Mouse (Mus musculus): Measurements from ENCODE around the gene Atp5h.

The Atp5h gene

DNA sequence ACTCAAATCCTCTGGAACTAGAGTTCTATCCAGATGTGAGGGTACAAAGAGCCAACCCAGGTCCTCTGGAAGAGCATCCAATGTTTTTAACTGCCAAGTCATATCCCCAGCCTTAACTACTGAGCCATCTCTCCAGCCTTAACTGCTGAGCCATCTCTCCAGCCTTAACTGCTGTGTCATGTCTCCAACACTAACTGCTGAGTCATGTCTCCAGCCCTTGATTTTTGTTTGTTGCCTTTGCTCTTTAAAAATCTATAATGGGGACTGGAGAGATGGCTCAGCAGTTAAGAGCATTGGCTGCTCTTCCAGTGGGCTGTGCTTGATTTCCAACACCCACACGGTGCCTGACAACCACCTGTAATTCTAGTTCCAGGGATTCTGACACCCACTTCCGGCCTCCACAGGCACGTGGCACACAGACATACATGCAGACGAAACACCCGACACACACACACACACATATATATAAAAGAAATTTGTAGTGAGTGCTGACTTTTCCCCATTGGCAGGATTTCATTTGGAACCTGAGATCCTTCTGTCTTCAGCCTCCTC lies 17.9 kb upstream of the Atp5h start:
- DNase-seq (ENCODE audit: low spot score), result no peak

DNA sequence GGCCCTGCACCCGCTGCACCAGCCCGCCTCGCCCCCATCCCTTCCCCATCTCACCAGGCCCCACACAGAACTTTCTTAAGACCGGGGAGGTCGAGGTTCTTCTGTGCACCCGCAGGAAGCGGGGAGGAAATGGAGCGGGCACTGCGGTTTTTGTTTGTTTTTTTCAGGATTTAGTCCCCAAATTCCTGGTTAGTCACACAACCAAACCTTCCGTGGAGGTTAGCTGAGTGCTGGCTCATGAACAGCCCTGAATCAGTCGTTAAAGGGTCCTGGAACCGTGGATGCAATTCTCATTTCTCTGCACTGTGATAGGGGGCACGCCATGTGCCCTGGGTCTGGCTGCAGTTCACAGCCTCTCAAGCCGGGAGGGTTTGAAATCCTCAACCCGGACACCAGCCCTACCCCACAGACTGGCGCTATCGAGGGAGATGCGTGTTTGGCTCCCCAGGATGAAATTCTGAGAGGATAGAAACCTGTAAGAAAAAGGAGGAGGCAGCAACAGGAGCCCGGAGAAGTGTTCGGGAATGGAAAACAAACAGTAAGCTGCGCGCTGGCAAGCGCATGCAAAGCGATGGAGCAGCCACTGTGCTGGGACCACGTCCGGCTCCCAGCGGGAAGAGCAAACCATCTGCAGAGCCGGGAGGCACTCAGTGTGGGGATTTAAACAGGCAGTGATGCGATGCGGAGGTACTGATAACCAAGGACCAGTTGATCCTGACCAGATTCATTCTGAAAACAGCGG lies 16.0 kb upstream of the Atp5h start:
- peak; percentile 53 for DNase-seq (ENCODE audit: low spot score)

DNA sequence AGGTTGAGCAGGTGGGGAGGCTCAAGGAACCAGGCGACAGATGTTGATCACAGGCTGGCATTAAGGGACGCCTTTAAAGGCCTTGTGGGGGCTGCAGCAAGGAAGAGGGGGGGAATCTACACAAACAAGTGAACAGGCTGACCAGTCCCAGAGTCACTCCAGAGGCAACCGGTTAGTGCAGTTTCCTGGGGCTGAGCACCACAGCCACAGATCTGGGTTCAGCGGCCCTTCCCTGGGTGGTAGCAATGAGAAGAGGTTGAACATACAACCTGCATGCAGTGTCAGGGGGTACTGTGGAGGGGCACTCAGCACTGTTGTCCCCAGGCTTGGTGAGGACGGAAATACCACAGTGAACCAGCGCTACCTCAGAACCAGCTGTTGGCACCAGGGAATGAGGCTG lies 13.6 kb upstream of the Atp5h start:
- DNase-seq (ENCODE audit: low spot score), result no peak

DNA sequence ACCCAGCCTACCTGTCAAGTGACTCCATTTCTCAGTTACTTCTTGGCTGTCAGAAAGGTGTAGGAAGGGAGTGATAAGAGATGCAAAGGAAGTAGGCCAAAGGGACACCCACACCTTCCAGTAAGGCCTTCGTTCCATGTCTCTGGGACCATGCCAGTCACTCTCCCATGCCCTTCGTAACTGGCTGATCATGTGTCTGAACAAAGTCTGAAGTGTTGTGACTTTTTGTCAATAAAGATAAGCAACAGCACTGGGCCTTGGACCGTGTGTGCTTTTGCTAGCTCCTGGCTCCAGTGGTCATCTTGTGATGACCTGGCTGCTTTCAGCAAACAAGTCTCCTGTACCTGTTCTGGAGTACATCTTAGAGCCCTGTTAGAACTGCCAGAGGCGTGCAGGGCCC lies 13.1 kb upstream of the Atp5h start:
- DNase-seq (ENCODE audit: low spot score), result no peak

DNA sequence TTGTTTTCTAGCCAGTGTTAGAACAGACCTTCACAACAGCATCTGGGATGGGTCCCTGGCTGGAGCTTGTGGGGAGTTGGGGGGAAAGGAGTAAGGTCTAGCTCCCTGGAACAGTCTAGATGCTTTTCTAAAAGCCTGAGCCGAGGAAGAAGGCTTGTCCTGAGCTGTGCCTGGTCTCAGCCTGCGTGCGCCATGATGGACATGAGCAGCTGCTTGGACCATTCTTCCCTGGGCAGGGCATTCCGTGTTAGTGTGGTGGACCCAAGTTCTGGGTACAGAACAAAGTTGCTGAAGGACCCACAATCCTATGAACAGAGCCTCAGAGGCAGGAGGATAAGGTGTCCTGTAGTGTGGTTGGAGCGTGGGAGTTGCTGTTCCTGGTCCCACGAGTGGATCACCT lies 10.8 kb upstream of the Atp5h start:
- DNase-seq (ENCODE audit: low spot score), result no peak

DNA sequence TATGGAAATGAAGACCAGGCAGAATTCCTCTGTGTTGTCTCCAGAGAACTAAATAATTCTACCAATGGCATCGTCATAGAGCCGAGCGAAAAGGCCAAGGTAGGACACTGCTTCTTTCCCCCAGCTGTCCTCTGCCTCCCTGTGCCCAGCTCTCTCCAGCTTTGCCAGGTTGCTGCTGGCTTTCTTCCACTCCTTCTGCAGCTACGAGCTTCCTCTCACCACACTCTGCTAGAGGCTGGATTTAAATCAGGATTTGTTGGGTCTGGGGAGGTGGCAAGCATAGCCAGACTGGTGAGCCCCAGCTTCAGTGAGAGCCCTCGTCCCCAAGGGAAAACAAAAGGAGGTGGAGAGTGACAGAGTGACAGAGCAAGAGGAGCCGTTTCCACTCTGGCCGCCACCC lies 9.5 kb upstream of the Atp5h start:
- DNase-seq (ENCODE audit: low spot score), result no peak

DNA sequence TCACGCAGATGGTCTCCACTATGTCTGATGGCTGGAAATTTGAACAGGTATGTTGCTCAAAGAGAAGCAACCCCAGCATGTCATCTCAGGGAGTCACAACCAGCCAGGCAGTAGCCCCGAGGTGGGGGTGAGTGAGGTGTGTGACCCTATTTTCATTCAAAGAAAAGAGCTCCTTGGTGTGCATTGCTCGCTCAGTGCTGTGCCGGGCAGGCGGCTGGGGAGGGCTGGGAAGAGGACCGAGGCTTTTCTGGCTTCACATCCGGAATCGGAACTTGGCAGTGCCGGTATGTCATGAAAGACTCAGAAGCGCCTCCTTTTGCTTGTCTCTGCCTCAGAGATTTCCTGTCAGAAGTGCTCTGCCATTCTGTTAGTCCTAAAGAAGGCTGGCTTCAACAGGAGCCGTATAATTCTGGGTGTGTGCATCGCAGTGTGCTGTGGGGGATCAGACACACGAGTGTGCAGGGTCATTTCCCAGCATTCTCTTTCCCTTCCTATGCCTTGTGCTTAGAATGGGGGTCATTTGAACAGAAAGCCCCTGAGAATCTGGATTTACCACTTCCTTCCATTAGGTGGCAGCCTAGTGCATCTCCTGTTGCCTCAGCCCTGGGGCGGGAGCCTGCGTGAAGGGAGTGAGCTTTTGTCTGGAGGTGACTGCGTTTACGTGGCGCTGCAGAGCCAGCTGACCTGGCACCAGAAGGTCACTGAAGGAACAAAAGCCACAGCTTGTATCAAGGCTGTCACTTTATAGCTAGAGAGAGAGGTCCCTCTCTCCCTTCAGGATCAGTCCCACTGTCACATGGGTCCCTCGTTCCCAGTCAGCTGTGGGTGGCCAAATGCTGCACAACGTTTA lies 7.9 kb upstream of the Atp5h start:
- peak; percentile 93 for DNase-seq (ENCODE audit: low spot score)

DNA sequence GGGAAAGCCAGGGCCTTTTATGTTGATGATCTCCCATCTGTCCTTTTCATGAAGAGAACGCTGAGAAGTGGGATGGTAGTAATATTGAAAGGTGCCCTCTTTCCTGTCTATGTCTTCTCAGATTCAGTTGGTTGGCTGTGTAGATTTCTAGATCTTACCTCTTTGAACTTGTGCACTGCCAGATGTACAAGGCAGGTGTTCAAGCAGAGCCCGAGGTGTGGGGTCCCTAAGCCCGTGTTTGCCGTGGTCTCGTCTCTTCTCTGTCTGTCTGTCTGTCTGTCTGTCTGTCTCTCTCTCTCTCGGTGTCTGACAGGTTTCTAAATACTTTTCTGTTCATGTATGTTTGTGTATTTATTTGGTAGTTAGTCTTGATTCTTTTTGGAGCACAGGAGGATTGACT lies 5.9 kb upstream of the Atp5h start:
- no peak for DNase-seq (ENCODE audit: low spot score)

DNA sequence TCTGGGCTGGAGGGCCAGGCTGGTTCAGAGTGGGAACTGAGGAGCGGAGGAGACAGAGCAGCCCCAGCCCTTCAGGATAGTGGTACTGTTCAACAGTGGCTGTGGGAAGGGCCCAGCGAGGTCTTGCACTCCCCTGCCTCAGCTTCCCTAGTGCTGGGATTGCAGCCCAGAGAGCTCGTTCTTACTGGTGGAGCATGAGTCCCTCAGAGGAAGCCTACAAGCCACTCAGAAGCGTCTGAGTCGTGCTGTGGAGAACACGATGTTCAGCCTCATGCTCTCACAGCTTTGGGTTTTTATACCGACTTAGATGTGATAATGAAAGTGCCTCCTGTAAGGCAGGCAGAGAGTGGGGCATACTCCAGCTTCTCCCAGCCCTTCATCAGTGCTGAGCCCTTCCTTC lies 4.9 kb upstream of the Atp5h start:
- DNase-seq (ENCODE audit: low spot score), result no peak

DNA sequence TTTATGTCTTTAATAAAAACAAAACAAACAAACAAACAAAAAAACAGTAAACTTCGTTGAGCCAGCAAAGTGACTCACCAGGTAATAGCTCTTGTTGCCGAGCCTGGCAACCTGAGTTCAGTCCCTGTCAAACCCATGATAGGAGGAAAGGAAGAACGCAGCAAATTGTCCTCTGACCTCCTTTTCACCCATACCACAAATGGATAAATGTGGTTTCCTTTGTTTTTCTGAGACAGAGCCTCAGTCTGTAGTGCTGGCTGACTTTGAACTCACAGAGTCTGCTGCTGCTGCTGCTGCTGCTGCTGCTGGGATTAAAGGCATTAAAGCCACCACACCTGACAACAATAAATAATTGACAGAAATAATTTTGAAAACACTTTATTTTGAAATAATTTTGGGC lies 3.3 kb upstream of the Atp5h start:
- DNase-seq (ENCODE audit: low spot score), result no peak

DNA sequence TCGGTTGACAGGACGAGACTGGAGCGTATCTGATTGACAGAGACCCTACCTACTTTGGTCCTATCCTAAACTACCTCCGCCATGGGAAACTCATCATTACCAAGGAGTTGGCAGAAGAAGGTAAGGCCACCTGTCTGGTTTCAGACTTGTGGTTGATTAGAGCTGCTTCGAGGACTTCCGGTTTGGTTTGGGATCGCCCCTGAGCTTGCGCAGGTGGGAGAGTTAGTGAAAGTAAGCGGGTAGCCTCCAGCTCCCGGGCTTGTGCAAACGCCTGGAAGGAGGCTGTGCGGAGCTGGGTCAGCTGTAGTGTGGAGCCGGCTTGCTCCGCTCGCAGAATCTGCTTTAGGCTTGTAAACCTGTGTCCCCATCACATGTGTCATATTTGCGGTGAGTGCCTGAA lies 2.2 kb upstream of the Atp5h start:
- no peak for DNase-seq (ENCODE audit: low spot score)

DNA sequence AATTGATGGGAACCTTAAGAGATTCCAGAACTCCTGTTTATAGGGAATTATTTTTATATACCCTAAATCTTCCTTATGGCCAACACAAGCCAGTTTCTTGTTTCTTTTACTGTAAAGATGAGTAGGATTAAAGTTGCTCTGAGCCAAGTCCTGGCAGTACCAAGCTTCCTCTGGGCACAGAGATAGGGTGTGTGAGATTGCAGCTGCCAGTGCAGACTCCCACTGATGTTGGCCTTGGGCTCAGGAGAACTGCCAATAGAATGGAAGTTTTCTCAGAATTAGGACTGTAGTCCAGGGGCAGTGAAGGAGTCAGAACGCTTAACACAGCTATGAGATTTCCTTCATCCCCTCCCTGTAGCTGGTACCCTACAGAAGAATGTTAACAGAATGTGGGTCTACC lies 1.6 kb upstream of the Atp5h start:
- DNase-seq (ENCODE audit: low spot score), result no peak

DNA sequence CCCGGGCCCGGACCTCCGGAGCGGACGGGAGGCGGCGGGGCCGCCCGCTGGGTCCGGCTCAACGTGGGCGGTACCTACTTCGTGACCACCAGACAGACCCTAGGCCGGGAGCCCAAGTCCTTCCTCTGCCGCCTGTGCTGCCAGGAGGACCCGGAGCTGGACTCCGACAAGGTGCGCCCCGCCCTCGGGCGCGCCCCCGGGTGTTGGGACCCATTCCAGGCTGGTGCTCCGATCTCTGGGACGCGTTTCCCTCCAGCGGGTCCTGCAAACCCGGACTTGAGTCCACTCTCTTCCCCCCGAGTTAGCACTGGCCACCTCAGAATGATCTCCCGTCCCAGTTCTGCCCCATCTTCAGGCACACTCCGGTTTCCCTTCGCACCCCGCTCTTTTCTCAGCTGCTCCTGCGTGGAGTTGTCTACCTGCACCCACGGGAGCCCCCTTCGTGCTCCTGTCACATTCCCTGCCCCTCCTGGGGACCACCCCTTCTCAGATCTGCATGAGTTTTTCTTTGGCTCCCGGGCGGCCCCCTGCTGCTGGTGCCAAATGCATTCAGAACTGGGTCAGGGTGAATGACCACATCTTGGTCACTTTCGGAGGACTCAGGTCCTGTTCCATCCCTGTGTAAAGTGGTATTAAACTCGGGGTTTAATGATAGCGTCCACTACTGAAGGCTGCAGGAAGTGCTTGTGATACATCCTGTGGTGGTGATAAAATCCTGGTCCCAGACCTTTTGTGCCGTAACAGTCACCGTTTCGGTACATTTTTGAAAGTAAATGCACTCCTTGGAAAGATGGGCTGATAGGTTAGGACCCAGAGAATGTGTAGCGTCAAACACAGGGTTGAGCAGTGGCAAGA lies 801 bp upstream of the Atp5h start:
- peak; percentile 52 for DNase-seq (ENCODE audit: low spot score)

DNA sequence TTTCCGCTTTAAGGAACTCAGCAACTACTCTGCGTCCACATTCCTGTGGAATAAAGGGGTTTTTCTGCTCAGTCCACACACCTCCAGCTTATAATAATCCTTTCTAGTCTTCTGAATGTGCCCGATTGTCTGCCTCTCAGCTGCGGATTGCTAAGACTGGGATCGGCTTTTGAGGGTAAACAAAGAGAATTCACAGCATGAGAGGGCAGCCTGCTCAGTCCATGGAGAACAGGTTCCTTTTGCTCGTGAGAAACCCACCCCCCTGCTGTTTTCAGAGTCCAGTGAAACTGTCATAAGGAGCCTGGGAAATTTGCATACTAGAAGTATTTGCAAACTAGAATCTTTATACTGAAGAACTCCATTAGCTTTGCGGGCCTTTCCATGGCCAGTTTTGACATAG lies 10.2 kb downstream of the Atp5h start:
- no peak for DNase-seq (ENCODE audit: low spot score)

DNA sequence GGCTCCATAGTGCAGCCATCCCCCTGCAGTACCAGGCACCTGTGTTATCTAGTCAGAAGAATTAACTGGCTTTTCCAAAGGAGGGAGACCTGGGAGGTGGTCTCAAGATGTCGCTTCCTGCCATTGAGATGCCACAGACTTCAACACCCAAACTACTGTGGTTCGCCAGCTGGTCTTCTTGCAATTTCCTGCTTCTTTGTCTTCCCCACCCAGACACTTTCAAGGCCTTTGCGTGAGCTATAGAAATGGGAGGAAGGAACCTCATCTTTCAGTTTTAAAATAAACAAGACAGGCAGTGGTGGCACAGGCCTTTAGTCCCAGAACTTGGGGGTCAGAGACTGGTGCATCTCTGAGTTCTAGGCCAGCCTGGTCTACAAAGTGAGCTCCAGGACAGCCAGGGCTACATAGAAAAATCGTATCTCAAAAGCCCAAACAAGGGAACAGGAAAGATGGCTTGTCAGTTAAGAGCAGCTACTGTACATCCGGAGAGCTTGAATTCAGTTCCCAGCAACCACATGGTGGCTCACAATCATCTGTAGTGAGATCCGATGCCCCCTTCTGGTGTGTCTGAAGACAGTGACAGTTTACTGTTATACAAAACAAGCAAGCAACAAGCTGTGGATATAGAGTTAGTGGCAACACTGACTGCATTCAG lies 11.4 kb downstream of the Atp5h start:
- no peak for DNase-seq (ENCODE audit: low spot score)

DNA sequence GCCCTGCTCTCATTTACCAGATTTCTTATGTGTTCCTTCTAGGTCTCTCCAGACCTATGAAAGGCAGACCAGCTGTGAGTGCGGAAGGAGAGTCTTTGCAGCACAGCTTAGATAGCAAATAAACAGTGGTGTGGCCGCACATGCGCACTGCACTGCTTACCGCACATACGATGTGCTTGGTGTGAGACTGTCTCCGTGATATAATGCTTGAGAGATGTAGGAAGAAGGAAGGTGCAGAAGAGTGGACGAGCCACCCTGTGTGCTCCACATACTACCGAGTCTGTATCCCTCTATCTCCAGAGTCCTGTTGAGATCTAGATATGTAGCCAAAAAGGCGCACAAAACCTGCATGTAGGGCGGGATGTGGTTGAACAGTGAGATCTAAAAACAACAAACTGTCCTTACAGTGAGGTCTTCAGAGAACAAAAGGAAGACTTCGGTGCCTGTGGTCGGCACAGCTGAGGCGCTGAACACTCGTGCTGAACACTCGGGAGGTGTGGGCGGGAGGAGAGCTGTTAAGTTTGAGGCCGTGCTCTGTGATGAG lies 12.8 kb downstream of the Atp5h start:
- no peak for DNase-seq (ENCODE audit: low spot score)

DNA sequence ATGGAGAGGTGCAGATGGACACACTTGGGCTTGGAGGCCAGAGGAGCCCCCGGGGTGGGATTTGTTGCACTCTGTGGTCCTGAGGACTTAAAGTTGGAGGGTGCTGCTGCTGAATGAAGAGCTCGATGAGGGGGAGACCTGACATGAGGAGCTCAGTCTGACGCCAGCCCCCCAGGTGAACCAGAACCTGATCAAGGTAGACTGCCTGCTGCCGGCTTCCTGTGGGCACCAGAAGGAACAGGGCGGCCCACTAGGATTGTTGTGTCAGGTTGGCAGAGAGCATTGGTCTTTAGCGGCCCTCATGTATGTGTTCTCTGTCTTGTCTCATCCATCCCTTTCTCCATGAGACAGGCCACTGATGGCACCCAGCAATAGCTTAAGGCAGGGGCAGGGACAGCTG lies 14.0 kb downstream of the Atp5h start:
- no peak for DNase-seq (ENCODE audit: low spot score)

DNA sequence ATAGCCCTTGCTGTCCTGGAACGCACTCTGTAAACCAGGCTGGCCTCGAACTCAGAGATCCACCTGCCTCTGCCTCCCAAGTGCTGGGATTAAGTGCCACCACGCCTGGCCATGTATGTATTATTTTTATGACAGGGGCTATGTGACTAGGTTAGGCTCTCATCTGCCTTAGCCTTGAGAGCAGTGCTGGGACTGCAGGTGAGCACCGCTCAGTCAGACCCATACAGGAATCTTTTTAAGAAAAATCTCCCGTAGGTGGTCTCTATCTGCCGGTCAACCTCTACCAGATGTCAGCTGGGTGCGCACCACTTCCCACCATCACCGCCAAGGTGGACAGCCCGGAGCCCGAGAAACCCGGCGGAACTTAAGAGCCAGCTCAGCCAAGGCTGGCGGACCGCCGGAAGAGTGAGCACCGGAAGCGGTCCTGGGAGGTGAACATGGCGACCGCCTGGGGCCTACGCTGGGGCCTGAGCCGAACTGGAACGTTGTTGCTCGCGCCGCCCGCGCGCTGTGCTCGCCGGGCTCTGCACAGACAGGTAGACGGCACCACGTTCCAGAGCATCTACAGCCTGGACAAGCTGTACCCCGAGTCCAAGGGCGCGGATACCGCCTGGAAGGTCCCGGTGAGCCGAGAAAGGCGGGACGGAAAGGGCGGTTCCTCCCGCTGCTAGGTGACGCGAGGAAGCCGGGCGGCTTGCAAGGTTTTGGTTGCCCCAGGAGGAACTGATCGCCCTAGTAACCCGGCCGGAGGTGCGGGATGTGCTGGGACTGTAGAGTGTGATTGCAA lies 16.2 kb downstream of the Atp5h start, which contains the start of gene Mrpl58:
TSS of gene Mrpl58 (plus strand) at position 415 of the 787 bp plus-strand sequence.
- DNase-seq (ENCODE audit: low spot score), result peak; percentile 86

DNA sequence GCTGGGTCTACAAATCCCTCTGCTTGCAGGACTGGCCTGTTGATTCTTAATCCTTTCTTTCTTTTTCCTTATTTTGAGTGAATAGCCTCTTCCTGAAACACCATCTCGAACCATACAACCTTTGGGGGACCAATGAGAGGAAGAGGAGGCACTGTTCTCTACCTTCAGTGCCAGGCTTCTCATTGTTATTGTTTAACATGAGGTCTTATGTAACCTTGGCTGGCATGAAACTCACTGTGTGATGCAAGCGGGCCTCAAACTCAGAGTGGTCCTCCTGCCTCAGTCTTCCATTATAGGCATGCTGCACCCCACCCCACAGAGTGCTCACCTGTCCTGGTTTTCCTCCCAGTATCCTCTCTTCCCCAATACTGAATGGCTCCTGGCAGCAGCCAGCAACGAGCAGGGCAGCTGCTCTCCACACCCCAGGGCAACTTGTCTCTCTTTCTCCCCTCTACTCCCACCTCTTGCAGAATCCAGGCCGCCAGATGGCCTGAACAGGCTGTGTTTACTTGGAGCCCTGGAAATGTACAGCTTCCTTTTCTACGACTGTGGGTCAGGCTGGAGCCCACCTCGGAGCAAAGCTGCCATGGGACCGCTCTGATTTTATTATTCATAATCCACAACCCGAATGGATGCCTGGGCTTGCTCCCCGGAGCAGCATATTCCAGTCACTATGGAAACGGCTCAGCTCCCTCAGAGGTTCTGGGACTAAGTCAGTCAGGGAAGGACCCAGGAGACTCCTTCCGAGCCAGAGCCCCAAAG lies 19.0 kb downstream of the Atp5h start:
- DNase-seq (ENCODE audit: low spot score), result peak; percentile 40

DNA sequence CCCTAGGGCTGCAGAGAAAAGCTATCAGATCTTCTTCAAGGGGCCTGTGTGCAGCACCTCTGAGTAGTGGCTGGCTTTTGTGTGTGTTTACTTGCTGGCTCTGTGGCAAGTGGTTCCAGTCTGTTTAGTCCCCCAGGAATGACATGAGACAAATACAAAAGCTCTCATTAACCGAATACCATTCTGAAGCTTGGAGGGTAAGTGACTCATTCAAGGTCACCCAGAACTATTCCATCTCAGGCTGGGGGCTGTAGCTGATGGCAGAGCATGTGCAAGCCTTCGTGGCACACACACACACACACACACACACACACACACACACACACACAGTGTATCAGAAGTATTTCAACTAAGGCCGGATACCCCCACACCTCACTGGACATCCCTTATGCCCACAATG lies 19.6 kb downstream of the Atp5h start:
- DNase-seq (ENCODE audit: low spot score), result no peak
